30 mouse cellular contexts compared by ENCODE assay signal in the genomic region with DNA sequence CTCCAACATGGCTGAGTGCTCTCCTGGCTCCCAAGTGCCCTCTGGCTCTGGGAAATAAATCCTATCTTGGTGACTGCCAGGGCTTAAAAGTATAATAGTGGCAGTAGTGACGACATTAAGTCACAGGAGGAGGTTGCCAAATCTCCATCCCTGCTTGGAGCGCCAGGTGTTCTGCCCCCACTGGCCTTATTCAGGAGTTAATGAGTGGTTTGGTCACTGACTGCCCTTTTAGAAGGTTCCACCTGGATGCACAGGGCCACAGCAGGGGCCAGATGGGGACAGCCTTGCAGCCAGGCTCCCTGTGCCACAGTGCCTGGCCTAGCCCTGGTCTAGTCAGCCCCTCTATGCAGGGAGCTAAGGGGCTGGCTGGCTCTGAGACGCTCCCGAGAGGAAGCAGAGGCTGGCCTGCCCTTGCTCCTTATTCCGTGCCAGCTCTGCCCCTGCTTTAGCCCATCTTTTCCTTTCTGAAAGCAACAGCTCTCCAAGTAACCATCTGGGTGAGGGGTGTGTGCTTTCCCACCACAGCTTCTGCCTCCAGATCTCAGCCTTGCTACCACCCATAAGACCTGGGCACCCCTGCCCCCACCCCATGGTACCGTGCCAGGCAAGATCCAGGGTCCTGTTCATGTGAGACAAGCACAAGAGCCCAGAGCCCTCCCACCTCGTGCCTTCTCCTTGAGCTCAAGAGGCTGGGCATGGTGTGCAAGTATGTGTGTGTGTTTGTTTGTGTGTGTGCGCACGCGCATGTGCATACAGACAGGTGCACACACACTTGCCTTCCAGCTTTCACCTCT. TPM values are rescaled to one million over a fixed set of nuclear protein-coding genes. Genes with fewer than 3 reads are reported as not detected.
DNase-seq lines count a peak whose midpoint lies in the region; ATAC-seq and TF ChIP-seq lines count a peak whose summit lies in the region.
"Had no signal": no experiment of that assay in that cellular context is flagged by ENCODE, and none has a peak within 500 bp of the region (broad histone marks: within the 10 kb centered on the region; RNA-seq: fewer than 3 reads in every experiment).

No protein-coding gene starts in this region.

- H3K27ac ChIP-seq in embryonic facial prominence, embryonic 14.5 days (replicated peaks; ENCODE audit: low read depth, low read length), result no peak overlapping the region
- no peak overlapping the region for H3K27ac ChIP-seq in embryonic facial prominence, embryonic 10.5 days (replicated peaks)
- H3K27ac ChIP-seq in kidney, adult 2 months (ENCODE audit: insufficient read depth, low read depth, low read length), result no peak overlapping the region; the same call in 1 of the 2 replicates
- H3K27ac ChIP-seq in kidney, postnatal 0 days, result no peak overlapping the region
- no peak overlapping the region for H3K27ac ChIP-seq in limb, embryonic 11.5 days (replicated peaks; ENCODE audit: low read depth, low read length)
- H3K27ac ChIP-seq: embryonic facial prominence, embryonic 15.5 days; hindbrain, postnatal 0 days; liver, embryonic 15.5 days; macrophage; midbrain, embryonic 10.5 days had no signal

- peaks cover 4% of the 10 kb centered on the region; the same call in 1 of the 2 replicates for H3K4me1 ChIP-seq in embryonic facial prominence, embryonic 14.5 days (ENCODE audit: control insufficient read depth, insufficient read depth, low read length)
- H3K4me1 ChIP-seq in embryonic facial prominence, embryonic 10.5 days, result peaks cover 25% of the 10 kb centered on the region
- 0 out of 2 replicates have a peak, but pooled peaks cover 4% of the 10 kb centered on the region for H3K4me1 ChIP-seq in kidney, adult 2 months (ENCODE audit: control insufficient read depth, insufficient read depth, low read length)
- peaks cover 3% of the 10 kb centered on the region; the same call in 1 of the 2 replicates for H3K4me1 ChIP-seq in kidney, postnatal 0 days (replicated peaks; ENCODE audit: insufficient read depth, low read length)
- H3K4me1 ChIP-seq in limb, embryonic 11.5 days (ENCODE audit: control insufficient read depth, insufficient read depth, low read length), result peaks cover 36% of the 10 kb centered on the region

- no peaks in the 10 kb centered on the region for H3K9me3 ChIP-seq in embryonic facial prominence, embryonic 14.5 days (ENCODE audit: control insufficient read depth, low read length)
- no peaks in the 10 kb centered on the region for H3K9me3 ChIP-seq in embryonic facial prominence, embryonic 10.5 days
- H3K9me3 ChIP-seq in kidney, postnatal 0 days (replicated peaks; ENCODE audit: low read length), result no peaks in the 10 kb centered on the region
- no peaks in the 10 kb centered on the region for H3K9me3 ChIP-seq in limb, embryonic 11.5 days (ENCODE audit: control insufficient read depth, low read length)
- H3K9me3 ChIP-seq: embryonic facial prominence, embryonic 15.5 days; liver, embryonic 15.5 days; midbrain, embryonic 10.5 days had no signal

- peaks cover 50% of the 10 kb centered on the region for H3K27me3 ChIP-seq in embryonic facial prominence, embryonic 14.5 days (replicated peaks; ENCODE audit: control insufficient read depth, insufficient read depth, low read length)
- H3K27me3 ChIP-seq in embryonic facial prominence, embryonic 10.5 days (replicated peaks; ENCODE audit: low read depth, poor library complexity, severe bottlenecking), result peaks cover 95% of the 10 kb centered on the region
- 0 out of 2 replicates have a peak, but pooled peaks cover 1% of the 10 kb centered on the region for H3K27me3 ChIP-seq in kidney, adult 2 months (replicated peaks; ENCODE audit: control insufficient read depth, insufficient read depth, low read length)
- peaks cover 45% of the 10 kb centered on the region for H3K27me3 ChIP-seq in kidney, postnatal 0 days (ENCODE audit: insufficient read depth, low read length)
- peaks cover 38% of the 10 kb centered on the region for H3K27me3 ChIP-seq in limb, embryonic 11.5 days (ENCODE audit: control insufficient read depth, insufficient read depth, low read length)

- no peak overlapping the region for H3K4me3 ChIP-seq in embryonic facial prominence, embryonic 14.5 days (ENCODE audit: low read depth, low read length)
- no peak overlapping the region for H3K4me3 ChIP-seq in embryonic facial prominence, embryonic 10.5 days
- H3K4me3 ChIP-seq in kidney, adult 2 months (ENCODE audit: insufficient read depth, low read depth, low read length), result no peak overlapping the region
- no peak overlapping the region for H3K4me3 ChIP-seq in kidney, postnatal 0 days (replicated peaks; ENCODE audit: low read depth, low read length)
- H3K4me3 ChIP-seq in limb, embryonic 11.5 days (ENCODE audit: low read depth, low read length), result no peak overlapping the region
- H3K4me3 ChIP-seq: embryonic facial prominence, embryonic 15.5 days; liver, embryonic 15.5 days; midbrain, embryonic 10.5 days; myocyte had no signal

- 63% methylated on average over 8 of the region's 10 CpGs for WGBS in embryonic facial prominence, embryonic 14.5 days
- 52% methylated on average over 10 of the region's 10 CpGs for WGBS in embryonic facial prominence, embryonic 10.5 days
- WGBS in kidney, adult 2 months, result 64% methylated on average over 10 of the region's 10 CpGs
- 56% methylated on average over 10 of the region's 10 CpGs for WGBS in kidney, postnatal 0 days
- WGBS in limb, embryonic 11.5 days, result 68% methylated on average over 10 of the region's 10 CpGs

- H3K9ac ChIP-seq in embryonic facial prominence, embryonic 14.5 days (ENCODE audit: low read depth, low read length), result 0 out of 2 replicates have a peak overlapping the region, but pooled peaks have one; percentile 38
- no peak overlapping the region for H3K9ac ChIP-seq in kidney, postnatal 0 days (ENCODE audit: low read depth, low read length)
- H3K9ac ChIP-seq in limb, embryonic 11.5 days (ENCODE audit: low read length), result peak overlapping the region; percentile 27; the same call in 1 of the 2 replicates
- H3K9ac ChIP-seq: embryonic facial prominence, embryonic 15.5 days; liver, embryonic 15.5 days had no signal

- H3K4me2 ChIP-seq in embryonic facial prominence, embryonic 14.5 days (ENCODE audit: low read depth, low read length), result no peak overlapping the region
- H3K4me2 ChIP-seq in kidney, postnatal 0 days (ENCODE audit: low read length), result no peak overlapping the region
- no peak overlapping the region for H3K4me2 ChIP-seq in limb, embryonic 11.5 days (ENCODE audit: low read depth, severe bottlenecking)
- H3K4me2 ChIP-seq: embryonic facial prominence, embryonic 15.5 days; heart, embryonic 11.5 days; liver, embryonic 15.5 days had no signal

- no peaks in the 10 kb centered on the region for H3K36me3 ChIP-seq in embryonic facial prominence, embryonic 14.5 days (ENCODE audit: control insufficient read depth, insufficient read depth, low read length)
- no peaks in the 10 kb centered on the region for H3K36me3 ChIP-seq in embryonic facial prominence, embryonic 10.5 days (replicated peaks)
- no peaks in the 10 kb centered on the region for H3K36me3 ChIP-seq in kidney, adult 2 months (ENCODE audit: control insufficient read depth, insufficient read depth, low read length)
- H3K36me3 ChIP-seq in kidney, postnatal 0 days (ENCODE audit: insufficient read depth, low read length), result no peaks in the 10 kb centered on the region
- H3K36me3 ChIP-seq in limb, embryonic 11.5 days (ENCODE audit: control insufficient read depth, insufficient read depth, low read length), result no peaks in the 10 kb centered on the region
- H3K36me3 ChIP-seq: embryonic facial prominence, embryonic 15.5 days; liver, embryonic 15.5 days; midbrain, embryonic 10.5 days had no signal

- no peak for ATAC-seq in embryonic facial prominence, embryonic 14.5 days (ENCODE audit: low read depth)
- ATAC-seq in kidney, postnatal 0 days (replicated peaks; ENCODE audit: low FRiP score, low read depth), result peak; percentile 50
- no peak for ATAC-seq in limb, embryonic 11.5 days (ENCODE audit: insufficient number of reproducible peaks, low FRiP score, low TSS enrichment, low read depth)
- ATAC-seq: forebrain, embryonic 14.5 days; hindbrain, postnatal 0 days; intestine, embryonic 16.5 days; lung, postnatal 0 days; midbrain, embryonic 16.5 days had no signal

- DNase-seq in embryonic facial prominence, embryonic 14.5 days (ENCODE audit: low spot score), result no peak
- DNase-seq in embryonic facial prominence, embryonic 10.5 days (ENCODE audit: low spot score), result no peak
- DNase-seq in kidney, adult 2 months, result peak; percentile 80
- peak; percentile 25 for DNase-seq in kidney, postnatal 0 days (ENCODE audit: low spot score)
- no peak for DNase-seq in limb, embryonic 11.5 days (ENCODE audit: low spot score)
- DNase-seq in MN1 (ENCODE audit: low spot score), result no peak
- no peak for DNase-seq in adrenal gland, adult 8-10 months
- DNase-seq: adrenal gland, postnatal 25 days; cerebellum, postnatal 36 days; embryo, embryonic 11 days; heart, adult 11 months; layer of hippocampus, postnatal 36 days; liver; thymus, postnatal 14 days had no signal

- TF ChIP-seq POLR2A in kidney, adult 2 months (IDR thresholded peaks at IDR 0.05; ENCODE audit: low read depth, low read length), result no peak

- no peak for TF ChIP-seq CTCF in kidney, adult 2 months (conservative IDR thresholded peaks at IDR 0.05; ENCODE audit: insufficient read depth, insufficient read length, low read depth, low read length)
- no peak for TF ChIP-seq CTCF in kidney, postnatal 0 days (IDR thresholded peaks at IDR 0.05; ENCODE audit: low read depth)

RNA-seq across cellular contexts. Expression of gene B830017H08Rik, which starts 2.3 kb away (rescaled TPM):
- 0.26 and 0.46 TPM in 2 replicates for polyA plus RNA-seq in embryonic facial prominence, embryonic 14.5 days (2014; fragmentation: Nextera tagmentation; extraction: Ambion mirVana)
- polyA plus RNA-seq in embryonic facial prominence, embryonic 10.5 days (2016; fragmentation: Nextera tagmentation; extraction: Ambion mirVana), result not detected in 2 replicates
- 6.2 and 7.9 TPM in 2 replicates for polyA plus RNA-seq in kidney, adult 2 months (2012; rRNA removed)
- polyA plus RNA-seq in kidney, postnatal 0 days (2015; fragmentation: Nextera tagmentation; extraction: Ambion mirVana), result 1.7 and 2.2 TPM in 2 replicates
- 0.73 and 0.77 TPM in 2 replicates for polyA plus RNA-seq in limb, embryonic 11.5 days (2014; fragmentation: Nextera tagmentation; extraction: Ambion mirVana)
- total RNA-seq in adrenal gland, adult 8-10 months (2022), result not detected
- total RNA-seq: adrenal gland, postnatal 25 days; ES-E14; gastrocnemius, adult 8-10 months; hematopoietic stem cell, adult 5-6 weeks had no signal
- polyA plus RNA-seq: heart, embryonic 11.5 days; heart, postnatal 0 days; intestine, embryonic 16.5 days; liver, embryonic 15.5 days; lung, postnatal 0 days; macrophage; midbrain, embryonic 10.5 days; spleen, adult 2 months had no signal

RNA-seq across cellular contexts. Expression of gene Car15, which starts 7.6 kb away (rescaled TPM):
- 2.4 and 3.0 TPM in 2 replicates for polyA plus RNA-seq in embryonic facial prominence, embryonic 14.5 days (2014; fragmentation: Nextera tagmentation; extraction: Ambion mirVana)
- polyA plus RNA-seq in embryonic facial prominence, embryonic 10.5 days (2016; fragmentation: Nextera tagmentation; extraction: Ambion mirVana), result 2.5 and 4.1 TPM in 2 replicates
- polyA plus RNA-seq in kidney, adult 2 months (2012; rRNA removed), result 372 and 440 TPM in 2 replicates
- polyA plus RNA-seq in kidney, postnatal 0 days (2015; fragmentation: Nextera tagmentation; extraction: Ambion mirVana), result 131 and 147 TPM in 2 replicates
- 3.0 and 3.2 TPM in 2 replicates for polyA plus RNA-seq in limb, embryonic 11.5 days (2014; fragmentation: Nextera tagmentation; extraction: Ambion mirVana)
- total RNA-seq in adrenal gland, adult 8-10 months (2022), result 1 to 10 TPM in 3 of 4 experiments, under 1 TPM in 1; 0.94 to 3.6 (median 2.3) TPM
- total RNA-seq: hematopoietic stem cell, adult 5-6 weeks had no signal

RNA-seq across cellular contexts. Expression of gene Scarf2, which starts 33.5 kb away (rescaled TPM):
- polyA plus RNA-seq in embryonic facial prominence, embryonic 14.5 days (2014; fragmentation: Nextera tagmentation; extraction: Ambion mirVana), result 34.5 and 35.8 TPM in 2 replicates
- 9.3 and 10.5 TPM in 2 replicates for polyA plus RNA-seq in embryonic facial prominence, embryonic 10.5 days (2016; fragmentation: Nextera tagmentation; extraction: Ambion mirVana)
- polyA plus RNA-seq in kidney, adult 2 months (2012; rRNA removed), result 26.8 and 38.2 TPM in 2 replicates
- polyA plus RNA-seq in kidney, postnatal 0 days (2015; fragmentation: Nextera tagmentation; extraction: Ambion mirVana), result 12.2 and 18.7 TPM in 2 replicates
- polyA plus RNA-seq in limb, embryonic 11.5 days (2014; fragmentation: Nextera tagmentation; extraction: Ambion mirVana), result 23.4 and 26.4 TPM in 2 replicates
- total RNA-seq in adrenal gland, adult 8-10 months (2022), result 10 to 100 TPM; 11.8 to 14.9 (median 13.1) TPM
- total RNA-seq: hematopoietic stem cell, adult 5-6 weeks had no signal

Comparison
In these comparisons a context has a peak if more than half of its experiments do, and no peak if none do; other contexts are left out.
1. DNase-seq: peak in kidney, adult 2 months (single experiment) and kidney, postnatal 0 days (single experiment); none in embryonic facial prominence, embryonic 14.5 days (single experiment), embryonic facial prominence, embryonic 10.5 days (single experiment), limb, embryonic 11.5 days (single experiment), MN1 (single experiment) and adrenal gland, adult 8-10 months (single experiment).
2. RNA of gene Car15, which starts 7.6 kb away (polyA plus RNA-seq): 372 to 440 TPM in kidney, adult 2 months and 131 to 147 TPM in kidney, postnatal 0 days; 2.5 to 4.1 TPM in embryonic facial prominence, embryonic 10.5 days, 3.0 to 3.2 TPM in limb, embryonic 11.5 days and 2.4 to 3.0 TPM in embryonic facial prominence, embryonic 14.5 days; every median in the first group is over 10 times any median in the second.